Mouse (Mus musculus): ENCODE measurements around the gene Khdrbs1. TPM values are rescaled to one million over a fixed set of nuclear protein-coding genes. Genes with fewer than 3 reads are reported as not detected.
"Not testable (repeated sequence)": the region's sequence is repeated elsewhere in the genome, so short reads cannot be mapped to it uniquely, and the experiment has no call there.

The Khdrbs1 gene
- polyA plus RNA-seq, 1 experiment, result 126 TPM

DNA sequence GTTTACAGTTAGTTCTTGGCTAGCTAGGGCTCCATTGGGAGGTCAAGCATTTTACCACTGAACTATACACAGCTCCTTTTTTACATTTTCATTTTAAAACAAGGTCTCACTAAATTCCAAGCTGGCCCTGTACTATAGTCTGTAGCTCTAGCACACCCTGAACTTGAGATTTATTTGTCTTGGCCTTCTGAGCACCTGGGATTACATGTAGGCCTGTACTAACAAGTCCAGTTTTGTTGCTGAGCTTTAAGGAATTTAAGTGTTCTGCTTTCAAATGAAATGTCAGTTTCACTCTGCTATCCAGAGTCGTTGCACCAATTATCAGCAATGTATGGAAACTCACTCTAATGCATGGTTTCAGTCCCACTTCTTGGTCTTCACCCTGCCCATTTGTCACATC, 5.9 kb downstream of the Khdrbs1 start:
- Histone ChIP-seq H3K27ac (ENCODE audit: control insufficient read depth, insufficient read depth, low read length) (no peak overlapping the region), H3K4me1 (replicated peaks; ENCODE audit: control insufficient read depth, insufficient read depth, low read length) (peaks cover 20% of the 10 kb centered on the region)
- DNase-seq, result no peak

DNA sequence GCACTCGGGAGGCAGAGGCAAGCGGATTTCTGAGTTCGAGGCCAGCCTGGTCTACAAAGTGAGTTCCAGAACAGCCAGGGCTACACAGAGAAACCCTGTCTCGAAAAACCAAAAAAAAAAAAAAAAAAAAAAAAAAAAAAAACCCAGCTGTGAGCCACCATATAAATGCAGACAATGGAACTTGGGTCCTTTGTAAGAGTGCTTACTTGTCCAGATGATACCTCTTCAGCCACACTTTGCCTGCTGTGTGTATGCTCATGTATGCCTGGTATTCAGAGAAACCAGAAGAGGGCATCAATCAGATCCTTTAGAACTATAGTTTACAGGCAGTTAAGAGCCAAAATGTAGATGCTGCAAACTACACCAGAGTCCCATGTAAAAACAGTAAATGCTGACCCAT, 6.6 kb downstream of the Khdrbs1 start:
- H3K27me3 ChIP-seq (ENCODE audit: control insufficient read depth, insufficient read depth, low read length); H3K4me3 ChIP-seq (ENCODE audit: control insufficient read depth, insufficient read depth, low read length); DNase-seq; H3K36me3 ChIP-seq (ENCODE audit: control insufficient read depth, insufficient read depth, low read length); H3K27ac ChIP-seq (ENCODE audit: control insufficient read depth, insufficient read depth, low read length): not testable (repeated sequence)
- 81% methylated on average over 4 of the region's 4 CpGs for WGBS
- H3K4me1 ChIP-seq (replicated peaks; ENCODE audit: control insufficient read depth, insufficient read depth, low read length), result peaks cover 19% of the 10 kb centered on the region

More for the DNA sequence above, 5.9 kb downstream of the Khdrbs1 start:
- Histone ChIP-seq H3K36me3 (ENCODE audit: control insufficient read depth, insufficient read depth, low read length) (no peaks in the 10 kb centered on the region), H3K4me3 (ENCODE audit: control insufficient read depth, insufficient read depth, low read length) (no peak overlapping the region), H3K27me3 (ENCODE audit: control insufficient read depth, insufficient read depth, low read length) (no peaks in the 10 kb centered on the region)
- WGBS, result 86% methylated on average over 1 of the region's 1 CpGs
- TF ChIP-seq CTCF (IDR thresholded peaks at IDR 0.05; ENCODE audit: borderline replicate concordance, control insufficient read depth, extremely low read depth, insufficient read depth, low read length, poor library complexity), result no peak
- no peak for TF ChIP-seq POLR2A (IDR thresholded peaks at IDR 0.05; ENCODE audit: control insufficient read depth, extremely low read depth, insufficient read depth, low read length, poor library complexity)

DNA sequence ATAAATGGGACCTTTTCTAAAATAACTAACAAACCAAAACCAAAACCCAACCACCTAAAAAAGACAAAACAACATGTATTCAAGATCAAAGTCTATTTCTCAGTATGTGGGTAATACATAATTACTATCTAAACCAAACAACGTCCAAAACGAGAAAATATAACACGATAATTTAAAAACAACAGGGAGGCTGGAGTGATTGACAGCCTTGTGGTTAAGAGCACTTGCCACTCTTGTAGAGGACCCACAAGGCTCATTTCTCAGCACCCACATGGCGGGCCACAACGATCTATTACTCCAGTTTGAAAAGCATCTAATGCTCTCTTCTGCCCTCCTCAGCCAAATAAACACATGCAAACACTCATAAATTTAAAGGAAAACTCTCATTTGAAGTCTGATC, 10.7 kb downstream of the Khdrbs1 start:
- no peak overlapping the region for H3K27ac ChIP-seq (ENCODE audit: control insufficient read depth, insufficient read depth, low read length)
- H3K4me3 ChIP-seq (ENCODE audit: control insufficient read depth, insufficient read depth, low read length), result no peak overlapping the region
- H3K4me1 ChIP-seq (replicated peaks; ENCODE audit: control insufficient read depth, insufficient read depth, low read length), result peaks cover 10% of the 10 kb centered on the region
- TF ChIP-seq CTCF (IDR thresholded peaks at IDR 0.05; ENCODE audit: borderline replicate concordance, control insufficient read depth, extremely low read depth, insufficient read depth, low read length, poor library complexity) (no peak), POLR2A (IDR thresholded peaks at IDR 0.05; ENCODE audit: control insufficient read depth, extremely low read depth, insufficient read depth, low read length, poor library complexity) (no peak)
- H3K27me3 ChIP-seq (ENCODE audit: control insufficient read depth, insufficient read depth, low read length), result no peaks in the 10 kb centered on the region
- 12% methylated on average over 5 of the region's 5 CpGs for WGBS
- DNase-seq, result no peak
- H3K36me3 ChIP-seq (ENCODE audit: control insufficient read depth, insufficient read depth, low read length), result peaks cover 35% of the 10 kb centered on the region

DNA sequence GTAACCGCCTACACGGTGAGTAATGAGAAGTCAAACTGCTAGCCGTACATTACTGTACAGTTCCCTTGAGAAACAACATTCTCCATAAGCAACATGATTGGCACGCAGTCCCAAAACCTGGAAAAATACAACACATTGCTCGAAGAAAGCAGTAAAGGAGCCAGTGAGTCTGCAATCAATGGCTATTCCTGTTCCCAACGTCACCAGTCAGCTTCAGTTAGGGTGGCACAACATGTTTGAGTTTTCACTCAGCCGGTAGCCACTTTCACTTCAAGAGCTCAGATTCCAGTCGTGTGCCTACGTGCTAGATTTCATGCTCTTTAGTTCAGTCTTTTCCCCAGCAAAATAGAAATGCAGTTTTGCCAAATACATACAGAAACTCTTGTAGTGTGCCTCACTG, 25.8 kb downstream of the Khdrbs1 start:
- H3K4me3 ChIP-seq (ENCODE audit: control insufficient read depth, insufficient read depth, low read length), result no peak overlapping the region
- no peak for DNase-seq
- no peak overlapping the region for H3K27ac ChIP-seq (ENCODE audit: control insufficient read depth, insufficient read depth, low read length)
- H3K36me3 ChIP-seq (ENCODE audit: control insufficient read depth, insufficient read depth, low read length), result peaks cover 87% of the 10 kb centered on the region
- H3K27me3 ChIP-seq (ENCODE audit: control insufficient read depth, insufficient read depth, low read length), result no peaks in the 10 kb centered on the region
- 97% methylated on average over 9 of the region's 9 CpGs for WGBS
- no peaks in the 10 kb centered on the region for H3K4me1 ChIP-seq (replicated peaks; ENCODE audit: control insufficient read depth, insufficient read depth, low read length)
- TF ChIP-seq CTCF (IDR thresholded peaks at IDR 0.05; ENCODE audit: borderline replicate concordance, control insufficient read depth, extremely low read depth, insufficient read depth, low read length, poor library complexity), result no peak
- TF ChIP-seq POLR2A (IDR thresholded peaks at IDR 0.05; ENCODE audit: control insufficient read depth, extremely low read depth, insufficient read depth, low read length, poor library complexity), result no peak

DNA sequence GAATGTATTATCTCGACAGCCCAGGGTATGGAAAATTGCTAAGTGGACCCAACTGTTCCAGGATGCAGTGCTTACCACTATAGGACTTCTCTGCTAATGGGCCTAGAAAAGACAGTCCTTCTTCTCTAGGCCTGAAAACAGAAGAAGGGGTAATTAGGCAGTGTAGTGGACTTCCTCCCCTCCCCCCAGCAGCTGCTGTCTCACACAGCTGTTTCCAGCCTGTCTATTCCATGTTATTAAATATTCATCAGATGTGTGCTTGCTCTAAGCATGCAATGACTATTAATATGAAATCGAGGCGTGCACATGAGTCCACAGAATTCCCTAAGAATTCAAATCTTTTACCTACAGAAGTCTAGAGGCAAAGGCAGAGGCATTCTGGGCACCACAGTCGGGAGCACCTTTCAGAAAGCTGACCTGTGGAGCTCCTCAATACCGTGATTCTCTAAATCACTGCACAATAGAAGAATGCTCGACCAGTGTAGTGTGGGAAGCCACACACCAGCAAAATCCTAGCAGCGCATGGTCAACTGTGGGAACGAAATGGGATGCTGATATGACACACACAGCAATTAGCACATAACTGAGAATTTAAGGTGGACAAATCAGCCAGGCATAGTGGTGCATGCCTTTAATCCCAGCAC, 32.5 kb downstream of the Khdrbs1 start:
- 95% methylated on average over 8 of the region's 8 CpGs for WGBS
- Histone ChIP-seq H3K4me1 (replicated peaks; ENCODE audit: control insufficient read depth, insufficient read depth, low read length) (no peaks in the 10 kb centered on the region), H3K27me3 (ENCODE audit: control insufficient read depth, insufficient read depth, low read length) (no peaks in the 10 kb centered on the region), H3K27ac (ENCODE audit: control insufficient read depth, insufficient read depth, low read length) (no peak overlapping the region), H3K4me3 (ENCODE audit: control insufficient read depth, insufficient read depth, low read length) (no peak overlapping the region), H3K36me3 (ENCODE audit: control insufficient read depth, insufficient read depth, low read length) (peaks cover 85% of the 10 kb centered on the region)
- DNase-seq, result no peak
- TF ChIP-seq CTCF (IDR thresholded peaks at IDR 0.05; ENCODE audit: borderline replicate concordance, control insufficient read depth, extremely low read depth, insufficient read depth, low read length, poor library complexity) (no peak), POLR2A (IDR thresholded peaks at IDR 0.05; ENCODE audit: control insufficient read depth, extremely low read depth, insufficient read depth, low read length, poor library complexity) (no peak)

DNA sequence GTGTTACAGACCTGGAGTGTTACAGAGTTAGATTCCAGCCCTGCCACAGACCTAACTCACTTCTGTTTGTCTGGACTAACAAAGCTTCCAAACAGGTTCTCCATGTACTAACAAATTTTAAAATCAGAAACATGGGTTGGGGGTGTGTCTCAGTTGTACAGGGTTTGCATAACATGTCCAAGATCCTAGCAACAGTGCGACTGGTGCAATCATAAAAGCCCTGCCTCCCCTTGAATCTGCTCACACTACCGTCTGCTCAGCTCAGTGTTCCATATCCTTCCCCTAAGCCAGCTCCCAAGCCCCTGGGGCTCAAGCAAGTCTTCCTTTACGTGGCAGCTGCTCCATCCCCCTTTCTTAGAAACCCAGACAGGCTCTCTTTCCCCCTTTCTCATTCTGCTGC, 35.4 kb downstream of the Khdrbs1 start:
- DNase-seq, result no peak
- Histone ChIP-seq H3K27ac (ENCODE audit: control insufficient read depth, insufficient read depth, low read length) (no peak overlapping the region), H3K27me3 (ENCODE audit: control insufficient read depth, insufficient read depth, low read length) (no peaks in the 10 kb centered on the region), H3K4me1 (replicated peaks; ENCODE audit: control insufficient read depth, insufficient read depth, low read length) (no peaks in the 10 kb centered on the region), H3K36me3 (ENCODE audit: control insufficient read depth, insufficient read depth, low read length) (peaks cover 75% of the 10 kb centered on the region), H3K4me3 (ENCODE audit: control insufficient read depth, insufficient read depth, low read length) (no peak overlapping the region)
- no peak for TF ChIP-seq CTCF (IDR thresholded peaks at IDR 0.05; ENCODE audit: borderline replicate concordance, control insufficient read depth, extremely low read depth, insufficient read depth, low read length, poor library complexity)
- 93% methylated on average over 3 of the region's 3 CpGs for WGBS

DNA sequence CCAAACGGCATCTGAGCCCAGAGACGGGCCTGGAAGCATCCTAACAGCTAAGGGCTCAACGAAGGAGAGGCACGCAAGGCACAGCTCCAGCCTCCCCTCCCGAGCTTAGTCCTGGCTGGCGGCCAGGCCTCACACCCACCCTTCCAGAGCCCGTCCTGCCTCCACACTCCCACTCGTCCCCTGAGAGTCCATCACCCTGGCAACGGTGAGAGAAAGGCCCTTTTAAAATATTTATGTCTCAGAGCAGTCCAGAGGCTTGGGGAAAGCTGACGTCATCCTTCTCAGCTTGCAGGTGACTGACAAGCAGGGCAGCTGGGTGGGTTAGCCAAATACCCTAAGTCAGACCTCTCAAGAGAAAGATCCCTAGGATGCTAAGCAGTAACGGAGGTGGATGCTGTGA, 39.6 kb downstream of the Khdrbs1 start:
- peaks cover 38% of the 10 kb centered on the region for H3K36me3 ChIP-seq (ENCODE audit: control insufficient read depth, insufficient read depth, low read length)
- H3K27me3 ChIP-seq (ENCODE audit: control insufficient read depth, insufficient read depth, low read length), result no peaks in the 10 kb centered on the region
- TF ChIP-seq CTCF (IDR thresholded peaks at IDR 0.05; ENCODE audit: borderline replicate concordance, control insufficient read depth, extremely low read depth, insufficient read depth, low read length, poor library complexity) (no peak), POLR2A (IDR thresholded peaks at IDR 0.05; ENCODE audit: control insufficient read depth, extremely low read depth, insufficient read depth, low read length, poor library complexity) (no peak)
- H3K4me3 ChIP-seq (ENCODE audit: control insufficient read depth, insufficient read depth, low read length), result no peak overlapping the region
- H3K27ac ChIP-seq (ENCODE audit: control insufficient read depth, insufficient read depth, low read length), result no peak overlapping the region
- H3K4me1 ChIP-seq (replicated peaks; ENCODE audit: control insufficient read depth, insufficient read depth, low read length), result peaks cover 3% of the 10 kb centered on the region; the same call in 1 of the 2 replicates
- DNase-seq, result no peak
- 92% methylated on average over 11 of the region's 11 CpGs for WGBS

Measured in thymus, adult 2 months (tissue).